Mouse (Mus musculus): ENCODE measurements at regions not wholly inside any gene's neighbourhood (a gene's known extent, or its start where the extent isn't known, plus 50 kb on each side); places are given as distances from the start of the nearest gene placed in this dataset.

DNA sequence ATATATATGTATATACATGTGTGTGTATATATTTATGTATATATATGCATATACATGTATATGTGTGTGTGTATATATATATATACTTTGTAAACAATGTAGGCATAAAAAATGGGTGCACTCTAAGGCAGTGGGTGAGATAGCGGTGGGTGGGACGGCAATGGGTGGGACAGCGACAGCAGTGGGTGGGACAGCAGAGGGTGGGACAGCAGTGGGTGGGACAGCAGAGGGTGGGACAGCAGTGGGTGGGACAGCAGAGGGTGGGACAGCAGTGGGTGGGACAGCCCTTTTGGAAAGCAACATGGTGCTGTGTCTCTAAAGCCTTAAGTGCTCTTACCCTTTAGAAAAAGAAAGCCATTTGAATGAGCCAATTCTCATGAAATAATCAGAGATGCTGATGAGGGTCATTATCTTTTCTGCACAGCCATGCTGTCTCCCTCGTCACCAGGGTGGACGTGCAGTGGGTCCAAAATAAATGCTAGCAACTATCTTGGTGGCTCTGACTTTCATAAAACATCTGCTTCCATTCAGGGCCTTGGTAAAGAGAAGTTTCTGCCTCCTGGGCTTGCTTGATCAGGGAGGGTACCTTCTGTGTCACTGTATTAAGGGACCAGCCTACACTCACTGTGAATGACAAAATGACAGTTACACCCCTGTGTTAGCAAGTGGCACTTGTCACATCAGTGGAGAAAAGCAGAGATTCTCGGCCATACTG is 119.3 kb upstream of the Slc44a1 start:
- DNase-seq (ENCODE audit: inconsistent ontology term) = no peak

DNA sequence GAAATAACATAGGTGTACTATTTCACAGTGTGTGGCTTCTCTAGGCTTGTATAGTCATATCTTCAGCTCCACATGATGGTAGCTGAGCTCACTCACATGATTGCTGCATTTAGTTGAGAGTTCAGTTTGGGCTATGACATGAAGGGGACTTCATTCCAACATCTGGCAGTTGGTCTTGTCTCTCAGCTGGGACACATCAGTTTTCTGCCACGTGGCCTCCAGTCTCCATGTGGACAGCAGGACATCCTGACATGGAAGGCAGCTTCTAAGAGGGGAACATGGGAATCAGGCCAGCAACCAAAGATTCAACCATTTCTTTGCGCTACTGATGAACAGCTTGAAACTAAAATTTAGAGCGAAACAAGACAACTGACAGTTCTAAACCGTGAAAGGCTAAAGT is 121.2 kb upstream of the Slc44a1 start:
- DNase-seq (ENCODE audit: inconsistent ontology term) = no peak

DNA sequence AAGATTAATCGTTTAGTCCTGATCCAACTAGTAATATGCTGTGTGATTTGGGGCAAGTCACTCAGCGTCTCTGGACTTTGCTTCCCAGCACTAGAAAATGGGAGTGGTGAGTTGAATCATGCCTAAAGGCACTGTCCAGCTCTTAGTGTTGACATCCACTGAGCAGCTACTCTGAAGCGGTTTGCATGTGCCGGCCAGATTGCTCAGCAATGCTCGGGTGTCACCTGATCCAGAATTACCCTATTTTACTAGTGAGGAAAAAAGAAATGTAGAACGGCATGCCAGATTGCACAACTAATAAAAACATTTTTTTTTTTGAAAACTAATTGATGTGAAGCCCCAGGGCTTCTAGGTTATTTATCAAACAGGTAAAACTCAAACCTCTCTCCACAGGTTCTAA is 122.0 kb upstream of the Slc44a1 start:
- no peak for DNase-seq (ENCODE audit: inconsistent ontology term)

DNA sequence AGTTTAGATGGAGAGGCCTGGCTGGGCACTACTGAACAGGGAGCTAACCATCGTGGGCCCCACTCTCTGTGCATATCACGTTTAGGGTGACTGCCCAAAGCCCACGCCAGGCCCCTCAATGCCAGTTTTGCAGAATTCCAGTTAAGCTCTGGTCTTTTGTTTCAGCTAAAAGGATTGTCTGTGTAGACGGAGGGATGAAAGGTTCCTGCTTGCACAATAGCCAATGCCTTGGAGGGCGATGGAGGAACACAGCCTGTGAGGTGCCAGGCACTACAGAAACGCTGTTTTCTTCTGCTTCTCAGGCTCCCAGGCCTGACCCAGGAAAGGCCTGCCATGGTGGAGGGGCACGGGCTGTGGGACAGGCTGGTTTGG is 122.8 kb upstream of the Slc44a1 start:
- peak; percentile 15 for DNase-seq (ENCODE audit: inconsistent ontology term)

DNA sequence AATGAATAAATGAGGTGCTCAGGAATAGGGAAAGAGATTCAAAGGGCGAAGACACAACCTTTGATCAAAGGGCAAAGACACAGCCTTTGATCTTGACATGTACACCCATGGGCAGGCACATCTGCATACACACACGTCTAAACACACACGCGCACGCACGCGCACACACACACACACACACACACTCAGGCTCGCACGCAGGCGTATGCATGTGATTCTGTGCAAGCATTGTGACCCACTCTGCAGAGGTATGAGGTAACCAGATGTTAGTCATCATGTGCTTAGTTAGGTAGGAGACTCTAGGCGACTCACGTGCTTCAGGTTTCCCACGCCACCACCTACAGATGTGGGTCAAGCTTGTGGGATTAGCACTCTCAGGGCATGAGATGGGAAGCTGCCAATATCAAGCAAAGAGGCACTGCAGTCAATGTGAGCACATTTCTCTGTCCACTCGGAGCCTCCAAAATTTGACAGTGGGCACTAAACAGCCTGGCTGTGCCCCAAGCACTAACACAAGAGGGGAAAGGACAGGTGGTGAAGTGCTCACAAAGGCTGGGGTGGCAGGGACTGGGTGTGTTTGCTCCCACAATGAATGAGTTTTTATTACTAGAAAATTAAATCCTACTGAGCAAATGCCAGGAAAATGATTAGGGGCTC is 123.3 kb upstream of the Slc44a1 start:
- peak; percentile 21 for DNase-seq (ENCODE audit: inconsistent ontology term)

DNA sequence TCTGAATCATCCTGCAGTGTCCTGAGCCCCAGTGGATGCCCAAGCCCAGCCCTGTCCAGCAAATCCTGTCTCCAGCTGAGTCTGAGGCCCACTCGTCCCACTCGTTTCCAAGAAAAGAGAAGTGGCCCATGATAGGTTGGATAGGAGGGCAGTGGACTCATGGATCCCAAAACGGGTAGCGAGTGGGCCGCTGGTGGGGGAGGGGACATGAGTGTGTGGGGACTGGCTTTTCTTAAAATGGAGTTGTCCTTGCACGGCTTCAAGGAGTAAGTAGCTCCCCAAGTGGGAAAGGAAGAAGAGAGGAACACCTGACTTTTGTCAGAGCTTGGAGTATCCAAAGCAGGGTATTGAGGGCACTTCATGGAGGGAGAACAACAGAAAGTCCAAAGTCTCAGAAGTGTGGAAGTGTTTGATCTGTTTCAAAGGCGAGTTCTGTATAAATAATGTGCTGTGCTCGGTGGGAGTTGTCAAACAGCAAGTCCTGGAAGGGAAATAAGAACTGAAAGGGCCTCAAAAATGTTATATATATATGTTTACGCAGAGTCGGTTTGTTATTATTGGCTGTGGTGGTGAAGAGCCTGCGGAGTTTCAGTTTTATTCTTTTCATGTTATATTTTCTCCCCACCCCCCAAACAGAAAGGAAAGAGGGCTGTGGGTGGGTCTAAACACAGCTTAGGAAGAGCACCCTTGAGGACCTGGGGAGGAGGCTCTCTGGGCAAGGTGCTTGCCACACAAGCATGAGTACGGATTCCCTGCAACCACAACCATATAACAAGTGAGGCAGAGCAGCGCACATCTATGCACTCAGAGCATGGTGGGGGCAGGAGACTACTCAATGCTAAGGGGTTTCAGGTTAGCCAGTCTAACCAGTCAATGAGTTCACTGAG is 124.1 kb upstream of the Slc44a1 start:
- DNase-seq (ENCODE audit: inconsistent ontology term) = no peak

DNA sequence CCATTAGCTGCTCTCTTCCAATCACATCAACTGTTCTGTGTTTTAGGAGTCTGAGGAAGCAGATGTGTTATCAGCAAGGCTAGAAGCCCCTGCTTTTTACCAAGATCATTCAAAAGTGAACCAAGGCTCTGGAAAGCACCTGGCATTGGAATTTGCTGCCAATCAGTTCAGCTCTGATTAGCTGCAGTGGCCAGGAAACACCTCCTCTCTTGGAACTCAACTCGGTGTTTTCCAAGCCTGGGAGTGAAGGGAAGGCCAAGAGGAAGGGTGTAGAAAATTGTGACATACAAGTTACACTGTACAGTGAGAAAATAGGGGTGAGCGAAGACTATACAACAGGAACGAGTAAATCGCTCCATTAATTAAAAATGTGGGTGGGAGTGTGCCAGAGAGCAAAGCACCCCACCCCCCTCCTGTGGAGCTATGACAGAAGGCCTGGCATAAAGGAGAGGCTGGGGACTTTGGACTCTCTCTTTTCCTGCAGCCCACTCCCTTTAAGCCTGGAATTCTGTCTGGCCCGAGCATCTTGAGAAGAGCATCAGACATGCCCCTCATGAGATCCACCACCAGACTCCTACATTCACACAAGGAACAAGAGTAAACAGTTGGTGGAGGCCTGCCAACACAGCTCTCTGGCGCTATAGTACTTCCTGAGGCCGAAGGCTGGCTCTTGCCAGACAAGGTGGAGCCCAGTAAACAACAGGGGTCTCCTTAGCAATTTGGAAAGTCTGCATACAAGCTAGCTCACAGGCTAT is 124.9 kb upstream of the Slc44a1 start:
- DNase-seq (ENCODE audit: inconsistent ontology term) = peak; percentile 52

DNA sequence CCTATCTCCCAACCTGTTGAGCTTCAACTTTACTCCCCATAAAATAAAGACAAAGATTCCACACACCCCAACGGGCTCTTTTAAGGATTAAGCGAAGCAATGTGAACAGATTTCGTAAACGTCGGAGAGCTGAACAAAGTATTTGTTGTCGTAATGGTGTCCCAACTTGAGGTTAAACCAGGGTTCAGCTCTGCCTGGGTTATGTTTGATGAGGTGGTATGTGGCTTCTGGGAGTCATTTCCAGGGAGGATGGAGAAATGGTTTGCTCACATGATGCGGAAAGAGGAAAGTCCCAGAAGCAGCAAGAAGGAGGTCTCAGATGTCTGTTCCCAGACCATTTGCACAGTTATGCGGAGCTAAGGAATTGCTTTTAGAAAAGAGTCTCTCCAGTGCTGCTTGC is 126.1 kb upstream of the Slc44a1 start:
- DNase-seq (ENCODE audit: inconsistent ontology term) = no peak

DNA sequence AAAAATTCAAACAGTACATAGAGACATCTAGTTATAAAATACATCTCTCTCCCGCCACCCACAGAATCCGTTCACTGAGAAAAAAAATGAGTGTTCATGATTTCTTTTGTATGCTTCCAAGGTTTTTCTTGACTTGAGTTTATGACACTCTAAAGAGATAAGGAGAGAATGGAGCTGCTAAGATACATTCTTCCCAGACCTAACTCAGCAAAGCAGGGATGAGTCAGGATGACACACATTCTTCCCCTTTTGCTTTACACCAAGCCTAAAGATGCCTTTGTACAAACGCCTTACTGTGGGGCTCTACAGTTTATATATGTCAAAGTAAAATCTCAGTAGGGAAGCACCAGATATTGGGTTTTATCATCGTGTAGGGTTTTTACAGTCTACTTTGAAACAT is 133.1 kb upstream of the Slc44a1 start:
- DNase-seq (ENCODE audit: inconsistent ontology term) = peak; percentile 22

DNA sequence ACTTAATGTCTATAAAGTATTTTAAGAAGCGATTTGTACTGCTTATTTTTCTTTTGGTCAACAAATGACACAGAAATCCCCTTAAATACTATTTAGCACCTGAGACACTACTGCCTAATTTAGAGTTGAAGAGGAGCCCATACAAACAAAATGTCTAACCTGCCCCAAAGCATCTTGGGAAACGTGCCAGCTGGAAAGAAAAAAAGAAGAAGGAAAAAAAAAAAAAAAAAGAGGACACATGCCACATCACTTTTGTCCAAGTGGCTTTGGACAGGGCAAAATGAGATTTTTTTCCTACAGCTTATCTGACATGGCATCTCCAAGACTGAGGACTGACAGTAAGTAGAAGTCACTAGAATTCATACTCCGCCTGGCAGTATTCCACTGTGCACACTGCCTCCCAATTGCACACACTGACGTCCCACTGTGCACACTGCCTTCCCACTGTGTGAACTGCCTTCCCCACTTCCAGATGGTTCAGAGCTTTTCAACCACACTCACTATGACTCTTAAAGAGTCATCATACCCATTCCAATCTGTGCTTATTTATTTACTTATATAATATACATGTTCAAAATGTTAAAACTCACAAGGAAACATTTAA is 135.3 kb upstream of the Slc44a1 start:
- no peak for DNase-seq (ENCODE audit: inconsistent ontology term)

DNA sequence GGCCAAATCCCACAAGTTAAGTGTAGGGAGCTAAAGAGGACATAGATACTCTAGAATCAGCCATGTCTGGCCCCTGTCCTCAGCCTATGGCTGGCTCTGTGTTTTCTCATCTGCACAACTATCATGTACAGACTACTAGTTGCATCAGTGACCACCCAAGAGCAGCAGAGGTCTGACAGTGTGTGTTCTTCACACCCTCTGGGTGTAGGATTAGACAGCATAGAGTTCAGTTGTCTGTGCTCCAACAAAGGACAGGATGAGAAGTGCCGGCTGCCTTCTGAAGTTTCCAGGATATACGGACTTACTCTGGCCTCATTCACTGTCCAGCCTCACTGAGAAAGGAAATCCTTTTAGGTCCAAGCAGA is 135.9 kb upstream of the Slc44a1 start:
- no peak for DNase-seq (ENCODE audit: inconsistent ontology term)

DNA sequence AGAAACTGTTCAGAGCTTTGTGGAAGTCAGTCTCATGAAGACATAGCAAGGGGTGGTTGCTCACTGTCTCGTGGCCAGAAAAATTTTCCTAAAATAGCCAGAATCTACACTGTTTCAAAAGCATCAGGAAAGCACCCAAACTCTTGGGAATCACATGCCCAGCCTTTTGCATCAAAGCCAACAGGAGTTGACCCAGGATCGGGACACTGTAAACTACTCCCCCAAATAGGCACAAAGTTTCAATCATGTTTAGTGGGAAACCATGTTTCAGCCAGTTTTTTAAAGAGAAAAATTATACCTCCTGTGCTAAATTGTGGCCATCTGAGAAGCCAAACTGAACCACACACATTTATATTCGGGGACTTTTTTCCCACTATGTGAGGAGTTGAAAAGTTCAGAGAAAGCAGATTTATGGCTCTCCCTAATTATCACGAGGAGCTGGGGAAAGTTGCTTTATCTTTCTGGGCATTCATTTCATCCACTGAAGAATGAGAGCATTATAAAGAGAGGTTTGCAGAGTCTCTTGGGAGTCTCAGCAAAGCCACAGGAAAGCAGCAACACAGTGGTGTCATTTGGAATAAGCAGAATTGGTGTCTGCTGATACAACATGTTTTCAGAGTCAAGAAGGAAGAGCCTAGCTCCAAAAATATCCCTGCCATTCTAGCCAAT is 136.5 kb upstream of the Slc44a1 start:
- no peak for DNase-seq (ENCODE audit: inconsistent ontology term)

DNA sequence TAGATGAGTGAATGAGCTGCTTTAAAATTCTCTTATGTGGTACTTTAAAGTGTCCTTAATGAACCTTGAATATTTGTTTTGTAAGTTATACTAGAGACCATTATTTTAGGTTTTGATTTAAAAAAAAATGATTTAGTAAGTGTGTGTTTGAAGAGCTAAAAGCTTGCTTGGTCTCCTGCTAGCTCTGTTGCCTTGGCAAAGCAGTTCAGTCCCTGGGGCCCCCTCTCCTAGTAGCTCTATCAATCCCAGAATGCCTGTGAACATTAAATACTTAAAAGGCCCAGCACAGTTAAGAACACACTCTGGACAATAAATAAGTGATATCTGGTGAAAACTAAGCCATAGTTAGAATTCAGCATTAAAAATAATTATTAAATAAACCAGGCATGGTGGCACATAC is 138.3 kb upstream of the Abca1 start:
- no peak for DNase-seq (ENCODE audit: inconsistent ontology term)

DNA sequence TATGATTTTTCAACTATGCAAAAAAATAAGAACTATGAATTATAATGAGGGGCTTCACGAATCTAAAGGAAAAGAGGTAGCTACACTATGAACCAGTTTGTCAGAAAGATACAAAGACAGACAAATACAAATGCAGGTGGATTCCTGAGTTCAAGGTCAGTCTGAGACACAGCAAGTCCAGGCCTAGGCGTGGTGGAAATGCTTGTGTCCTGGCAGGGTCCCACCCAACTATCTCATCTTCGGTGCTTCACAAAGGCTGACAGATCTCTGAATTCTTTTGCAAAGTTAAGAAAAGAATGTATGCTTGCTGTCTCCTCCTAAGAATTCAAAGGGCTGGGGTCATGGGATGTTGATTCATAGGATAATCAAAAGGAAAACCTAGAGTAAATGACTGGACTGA is 132.9 kb upstream of the Abca1 start:
- no peak for DNase-seq (ENCODE audit: inconsistent ontology term)

DNA sequence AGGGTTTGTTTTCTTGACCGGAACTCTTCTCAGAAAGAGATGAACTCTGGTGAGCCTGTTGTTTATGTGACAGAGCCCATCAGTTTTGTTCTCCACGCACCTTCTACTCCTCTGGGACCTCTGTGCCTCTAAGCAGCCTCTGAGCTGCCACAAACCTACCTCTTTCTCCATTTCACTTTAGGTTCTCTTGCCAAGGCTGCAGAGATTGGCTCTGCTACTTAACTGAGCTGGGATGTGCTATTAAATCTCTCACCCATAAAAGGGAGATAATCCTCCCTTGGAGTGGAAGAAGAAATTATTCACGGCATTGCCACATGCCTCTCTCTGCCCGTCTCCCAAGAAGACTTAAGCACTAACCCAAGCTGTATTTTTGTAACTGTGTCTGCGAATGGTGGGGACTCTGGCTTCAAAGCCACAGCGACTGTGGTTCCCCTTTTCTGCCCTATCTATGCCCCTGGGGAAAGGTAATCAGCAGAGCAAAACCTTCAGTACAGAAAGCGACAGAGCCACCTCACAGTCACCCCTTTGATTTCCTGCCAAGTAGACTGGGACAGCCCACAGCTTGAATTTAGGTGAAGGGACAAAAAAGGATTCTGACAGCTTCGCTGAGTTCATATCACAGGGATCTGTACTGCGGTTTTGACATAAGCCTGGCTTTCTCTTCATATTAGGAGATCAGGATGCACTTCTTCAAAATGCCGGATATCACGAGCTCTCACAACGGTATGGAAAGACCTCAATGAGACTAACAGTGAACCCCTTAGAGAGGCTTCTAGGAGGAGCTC is 118.2 kb upstream of the Abca1 start:
- DNase-seq (ENCODE audit: inconsistent ontology term) = peak; percentile 63

DNA sequence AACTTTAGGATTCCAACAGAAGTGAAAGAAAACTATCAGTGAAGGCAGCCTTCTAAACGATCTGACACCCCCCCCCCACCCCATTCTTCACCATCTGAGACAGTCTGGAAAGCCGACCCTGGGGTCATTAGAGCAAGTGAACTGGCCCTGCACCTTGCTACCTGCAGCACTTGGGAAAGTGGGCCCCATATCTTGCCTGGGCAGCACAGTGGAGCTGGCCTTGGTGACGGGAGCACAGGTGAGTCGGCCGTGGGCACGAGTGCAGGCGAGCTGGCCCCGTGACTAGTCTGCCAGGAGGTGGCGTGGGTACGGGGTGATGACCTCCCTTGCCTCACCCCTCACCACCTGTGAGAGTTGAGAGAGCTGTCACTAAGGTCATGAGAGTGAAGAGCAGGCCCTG is 110.7 kb upstream of the Abca1 start:
- no peak for DNase-seq (ENCODE audit: inconsistent ontology term)

DNA sequence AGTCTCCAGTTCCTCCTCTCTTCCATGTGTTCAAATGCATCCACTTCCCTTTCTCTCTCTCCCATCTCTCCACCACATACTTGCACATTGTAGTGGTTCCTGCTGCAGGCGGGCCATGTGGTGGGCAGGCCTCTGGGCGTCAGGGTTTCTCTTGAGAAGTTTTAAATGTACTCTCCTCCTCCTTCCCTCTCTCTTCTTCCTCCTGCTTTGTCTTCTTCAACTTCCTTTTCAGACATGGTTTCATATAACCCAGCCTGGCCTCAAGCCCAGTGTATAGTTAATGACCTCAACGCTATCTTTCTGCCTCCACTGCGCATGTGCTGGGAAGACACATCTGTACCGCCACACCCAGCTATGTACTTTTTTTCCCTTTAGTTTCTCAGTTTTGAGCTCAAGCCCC is 110.3 kb upstream of the Abca1 start:
- no peak for DNase-seq (ENCODE audit: inconsistent ontology term)

DNA sequence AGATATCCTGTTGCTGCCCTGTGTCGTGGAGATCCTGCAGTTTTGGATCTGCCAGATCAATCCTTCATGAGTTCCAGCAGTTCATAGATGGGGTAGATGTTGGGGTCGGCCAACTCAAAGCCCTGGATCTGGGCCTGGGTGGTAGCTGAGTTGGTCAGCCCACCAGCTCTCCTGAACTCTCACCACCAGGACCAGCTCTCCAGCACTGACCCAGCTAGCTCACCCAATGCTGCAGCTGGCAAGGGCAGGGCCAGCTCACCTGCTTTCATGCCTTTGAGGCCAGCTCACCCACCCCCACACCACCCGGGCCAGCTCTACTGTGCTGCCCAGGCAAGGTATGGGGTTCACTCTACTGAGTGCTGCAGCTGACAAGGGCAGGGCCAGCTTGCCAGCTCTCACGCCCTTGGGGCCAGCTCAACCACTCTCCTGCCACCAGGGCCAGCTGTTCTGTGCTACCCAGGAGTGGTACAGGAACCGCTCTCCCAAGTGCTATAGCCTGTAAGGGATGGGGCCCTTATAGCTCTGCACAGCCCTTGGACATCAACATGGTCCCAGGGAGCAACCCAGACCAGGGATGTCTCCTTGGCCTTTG is 109.7 kb upstream of the Abca1 start:
- DNase-seq (ENCODE audit: inconsistent ontology term) = no peak

DNA sequence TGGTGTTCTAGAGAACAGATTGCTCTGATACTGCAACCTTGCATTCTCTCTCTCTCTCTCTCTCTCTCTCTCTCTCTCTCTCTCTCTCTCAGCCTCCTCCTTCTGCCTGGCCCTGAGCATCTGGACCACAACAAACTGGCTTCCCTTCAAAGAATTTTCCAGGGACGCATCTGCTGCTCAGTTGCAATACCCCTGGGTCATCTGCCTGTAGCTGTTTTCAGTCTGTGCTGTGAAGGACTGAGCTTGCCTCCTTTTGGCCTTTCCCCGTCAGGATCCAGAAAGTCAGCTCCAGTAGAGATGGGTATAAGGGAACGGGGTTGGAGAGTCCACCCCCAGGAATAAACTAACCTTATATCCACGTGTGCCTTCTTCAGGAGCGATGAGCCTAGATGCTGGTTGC is 105.2 kb upstream of the Abca1 start:
- DNase-seq (ENCODE audit: inconsistent ontology term) = no peak

DNA sequence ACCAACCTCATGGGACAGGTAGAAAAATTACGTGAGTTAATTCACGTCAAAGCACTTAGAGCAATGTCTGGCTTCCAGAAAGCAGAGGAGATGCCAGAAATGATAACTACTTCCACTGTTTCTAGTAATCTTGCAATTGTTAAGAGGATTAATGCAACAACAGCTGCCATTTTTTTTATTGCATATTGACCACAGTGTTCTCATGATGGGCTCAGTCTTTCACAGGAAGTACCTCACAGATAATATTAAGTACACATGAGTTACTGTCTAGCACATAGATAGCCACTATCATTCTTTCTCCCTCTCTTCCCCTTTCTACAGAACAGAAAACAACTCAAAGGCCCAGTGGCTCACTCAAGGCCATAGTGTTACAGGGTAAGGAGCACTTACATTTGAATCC is 104.8 kb upstream of the Abca1 start:
- DNase-seq (ENCODE audit: inconsistent ontology term) = no peak

Data from Muller cell, postnatal 12 days (primary cell).